Mouse (Mus musculus): ENCODE results near the gene Cdkl3. TPM values are rescaled to one million over a fixed set of nuclear protein-coding genes. Genes with fewer than 3 reads are reported as not detected.

Cdkl3 gene
- total RNA-seq, 2 experiments from 2014 or later: 3.8 to 4.1 TPM

Small RNA genes lying within 50 kb of the gene (microRNA-seq; reads per million reads assigned to microRNA genes)
- gene Gm24157 (not detected), gene Mir3061 (9.7 reads per million, percentile 24 among the genes with 10 or more reads in this experiment)

Other genes with a start within 250 kb of the Cdkl3 start
- 10 to 100 TPM; 16.3 to 16.7 TPM for gene Sec24a, start 240.6 kb upstream of the Cdkl3 start, total RNA-seq (2021)
- 100 to 1,000 TPM; 128 to 129 TPM for gene Sar1b, start 240.5 kb upstream of the Cdkl3 start, total RNA-seq (2021)
- gene Jade2, start 146.6 kb upstream of the Cdkl3 start, total RNA-seq (2021): 1 to 10 TPM; 6.5 to 8.8 TPM
- 10 to 100 TPM in 1 of 2 experiments, 1 to 10 TPM in 1; 8.8 to 10.5 TPM for gene Cdkn2aipnl, start 36.6 kb upstream of the Cdkl3 start, total RNA-seq (2021)
- gene Ube2b, start 3.5 kb upstream of the Cdkl3 start, total RNA-seq (2021): 100 to 1,000 TPM; 256 to 295 TPM
- gene Ppp2ca, start 94.5 kb downstream of the Cdkl3 start, total RNA-seq (2021): 10 to 100 TPM; 50.8 to 55.6 TPM
- not detected for gene Olfr1373, start 141.3 kb downstream of the Cdkl3 start, total RNA-seq (2021)
- gene Olfr1371, start 209.8 kb downstream of the Cdkl3 start, total RNA-seq (2021): not detected
- gene Skp1a, start 227.8 kb downstream of the Cdkl3 start, total RNA-seq (2021): 100 to 1,000 TPM; 236 to 255 TPM